Mouse (Mus musculus) neural tube, embryonic 13.5 days (tissue): Measurements from ENCODE around the gene Grm4. TPM values are rescaled to one million over a fixed set of nuclear protein-coding genes. Genes with fewer than 3 reads are reported as not detected.

Experiments used
- ATAC-seq: fragments of 200-750 bp; cut with Nextera tagmentation; 2 replicates; pipeline ENCODE4 v1.8.0; 2017; ENCODE audit warnings: low read depth, mild to moderate bottlenecking, moderate TSS enrichment, moderate library complexity
- H3K27ac ChIP-seq: fragments of 300-500 bp; sonication (generic); replicated peaks from 2 replicates; pipeline ENCODE4 v1.5.1; 2015; ENCODE audit warnings: moderate library complexity, mild to moderate bottlenecking, inconsistent platforms
- H3K27me3 ChIP-seq: fragments of 300-500 bp; sonication (generic); 2 replicates; pipeline ENCODE4 v1.6.1; 2015; ENCODE audit warnings: mild to moderate bottlenecking, inconsistent platforms
- H3K36me3 ChIP-seq: fragments of 300-500 bp; sonication (generic); 2 replicates; pipeline ENCODE4 v1.6.1; 2015; ENCODE audit warnings: mild to moderate bottlenecking, inconsistent platforms
- H3K4me1 ChIP-seq: fragments of 300-500 bp; sonication (generic); replicated peaks from 2 replicates; pipeline ENCODE4 v1.6.1; 2015; ENCODE audit warnings: inconsistent platforms
- H3K4me2 ChIP-seq: fragments of 300-500 bp; sonication (generic); 2 replicates; pipeline ENCODE4 v1.6.1; 2015; ENCODE audit warnings: inconsistent platforms, mild to moderate bottlenecking, moderate library complexity
- H3K4me3 ChIP-seq: fragments of 300-500 bp; sonication (generic); 2 replicates; pipeline ENCODE4 v1.5.1; 2015; ENCODE audit warnings: mild to moderate bottlenecking, inconsistent platforms
- H3K9ac ChIP-seq: fragments of 300-500 bp; sonication (generic); 2 replicates; pipeline ENCODE4 v1.6.1; 2015; ENCODE audit warnings: moderate library complexity, mild to moderate bottlenecking, inconsistent platforms
- H3K9me3 ChIP-seq: fragments of 300-500 bp; sonication (generic); 2 replicates; pipeline ENCODE4 v1.6.1; 2016; ENCODE audit warnings: inconsistent platforms
- WGBS: fragments of 180-500 bp; shearing (Covaris S2); methylation state at CpG from one replicate; pipeline ENCODE4 v1.1.7; 2015; 5-methylcytosine and 5-hydroxymethylcytosine counted together
- polyA plus RNA-seq: library from polyadenylated mRNA; unstranded; fragments of >200 nt; fragmentation: Nextera tagmentation; extraction: Ambion mirVana; gene quantifications from 2 replicates; pipeline ENCODE4 v1.2.1, GENCODE M21; 2015

The Grm4 gene
- polyA plus RNA-seq, 1 experiment from 2014 or later = 3.5 TPM

- Histone ChIP-seq H3K4me3 (no peak overlapping the region), H3K9ac (no peak overlapping the region), H3K36me3 (no peaks in the 10 kb centered on the region), H3K9me3 (no peaks in the 10 kb centered on the region), H3K27me3 (peaks cover 66% of the 10 kb centered on the region), H3K4me1 (peaks cover 34% of the 10 kb centered on the region), H3K4me2 (no peak overlapping the region), H3K27ac (no peak overlapping the region)
- ATAC-seq = no peak
- WGBS = 23% methylated on average over 9 of the region's 9 CpGs
Measured at GRCm38 (mm10) chr17:27518296-27518695, 2.9 kb downstream of the Grm4 start.

GRCm38 (mm10) chr17:27513916-27514762 is 7.1 kb downstream of the Grm4 start:
- Histone ChIP-seq H3K36me3 (no peaks in the 10 kb centered on the region), H3K4me3 (peak overlapping the region; percentile 59), H3K27me3 (peaks cover 69% of the 10 kb centered on the region), H3K9ac (peak overlapping the region; percentile 83; the same call in 1 of the 2 replicates), H3K4me2 (peak overlapping the region; percentile 93), H3K27ac (no peak overlapping the region), H3K9me3 (no peaks in the 10 kb centered on the region), H3K4me1 (peaks cover 48% of the 10 kb centered on the region)
- peak; percentile 44 for ATAC-seq
- WGBS = 32% methylated on average over 27 of the region's 27 CpGs

GRCm38 (mm10) chr17:27513279-27513915 is 7.8 kb downstream of the Grm4 start:
- peak; percentile 40; the same call in 1 of the 2 replicates for ATAC-seq
- Histone ChIP-seq H3K9ac (peak overlapping the region; percentile 83), H3K4me2 (peak overlapping the region; percentile 93), H3K4me3 (peak overlapping the region; percentile 59), H3K27me3 (peaks cover 70% of the 10 kb centered on the region), H3K27ac (0 out of 2 replicates have a peak overlapping the region, but pooled peaks have one; percentile 13), H3K4me1 (peaks cover 42% of the 10 kb centered on the region), H3K9me3 (no peaks in the 10 kb centered on the region), H3K36me3 (no peaks in the 10 kb centered on the region)
- 1% methylated on average over 49 of the region's 66 CpGs for WGBS

- H3K4me1 ChIP-seq = peaks cover 37% of the 10 kb centered on the region
- peak overlapping the region; percentile 93 for H3K4me2 ChIP-seq
- H3K27me3 ChIP-seq = peaks cover 76% of the 10 kb centered on the region
- under 1% methylated on average over 77 of the region's 78 CpGs for WGBS
- H3K9me3 ChIP-seq = no peaks in the 10 kb centered on the region
- ATAC-seq = peak; percentile 7; the same call in 1 of the 2 replicates
- H3K9ac ChIP-seq = peak overlapping the region; percentile 83
- peak overlapping the region; percentile 59 for H3K4me3 ChIP-seq
- no peaks in the 10 kb centered on the region for H3K36me3 ChIP-seq
- peak overlapping the region; percentile 42; the same call in 1 of the 2 replicates for H3K27ac ChIP-seq
Measured at GRCm38 (mm10) chr17:27512619-27513161, 8.5 kb downstream of the Grm4 start.

GRCm38 (mm10) chr17:27511865-27512618 is 9.2 kb downstream of the Grm4 start:
- H3K4me3 ChIP-seq = peak overlapping the region; percentile 59
- WGBS = 1% methylated on average over 64 of the region's 64 CpGs
- H3K4me1 ChIP-seq = peaks cover 39% of the 10 kb centered on the region
- H3K9ac ChIP-seq = peak overlapping the region; percentile 83
- H3K4me2 ChIP-seq = peak overlapping the region; percentile 93
- peak overlapping the region; percentile 42; the same call in 1 of the 2 replicates for H3K27ac ChIP-seq
- H3K9me3 ChIP-seq = no peaks in the 10 kb centered on the region
- peaks cover 74% of the 10 kb centered on the region for H3K27me3 ChIP-seq
- peak; percentile 16 for ATAC-seq
- no peaks in the 10 kb centered on the region for H3K36me3 ChIP-seq

GRCm38 (mm10) chr17:27511125-27511735 is 10.0 kb downstream of the Grm4 start:
- Histone ChIP-seq H3K36me3 (no peaks in the 10 kb centered on the region), H3K27me3 (peaks cover 75% of the 10 kb centered on the region), H3K4me3 (peak overlapping the region; percentile 59), H3K9me3 (no peaks in the 10 kb centered on the region), H3K9ac (peak overlapping the region; percentile 83; the same call in 1 of the 2 replicates), H3K4me1 (peaks cover 43% of the 10 kb centered on the region), H3K4me2 (peak overlapping the region; percentile 93), H3K27ac (no peak overlapping the region)
- ATAC-seq = no peak
- 97% methylated on average over 7 of the region's 7 CpGs for WGBS

GRCm38 (mm10) chr17:27510258-27511124 is 10.7 kb downstream of the Grm4 start:
- ATAC-seq = no peak
- H3K4me1 ChIP-seq = peaks cover 50% of the 10 kb centered on the region
- H3K4me3 ChIP-seq = no peak overlapping the region
- no peaks in the 10 kb centered on the region for H3K9me3 ChIP-seq
- no peak overlapping the region for H3K27ac ChIP-seq
- 46% methylated on average over 9 of the region's 9 CpGs for WGBS
- H3K4me2 ChIP-seq = no peak overlapping the region; the same call in 1 of the 2 replicates
- H3K36me3 ChIP-seq = no peaks in the 10 kb centered on the region
- peak overlapping the region; percentile 41; the same call in 1 of the 2 replicates for H3K9ac ChIP-seq
- H3K27me3 ChIP-seq = peaks cover 69% of the 10 kb centered on the region

- Histone ChIP-seq H3K4me1 (peaks cover 64% of the 10 kb centered on the region), H3K4me2 (no peak overlapping the region), H3K27me3 (peaks cover 56% of the 10 kb centered on the region), H3K36me3 (no peaks in the 10 kb centered on the region), H3K4me3 (no peak overlapping the region), H3K9ac (no peak overlapping the region), H3K27ac (no peak overlapping the region), H3K9me3 (no peaks in the 10 kb centered on the region)
- whole genome bisulfite sequencing = 84% methylated on average over 5 of the region's 5 CpGs
- no peak for ATAC-seq
Measured at GRCm38 (mm10) chr17:27509056-27509455, 12.1 kb downstream of the Grm4 start.

- H3K4me1 ChIP-seq = peaks cover 64% of the 10 kb centered on the region
- no peaks in the 10 kb centered on the region for H3K36me3 ChIP-seq
- no peak for ATAC-seq
- 70% methylated on average over 5 of the region's 5 CpGs for WGBS
- H3K4me2 ChIP-seq = no peak overlapping the region
- no peak overlapping the region for H3K4me3 ChIP-seq
- H3K27ac ChIP-seq = no peak overlapping the region
- peaks cover 51% of the 10 kb centered on the region for H3K27me3 ChIP-seq
- H3K9ac ChIP-seq = no peak overlapping the region
- H3K9me3 ChIP-seq = no peaks in the 10 kb centered on the region
Measured at GRCm38 (mm10) chr17:27508513-27508912, 12.7 kb downstream of the Grm4 start.

GRCm38 (mm10) chr17:27508002-27508401 is 13.2 kb downstream of the Grm4 start:
- WGBS = 55% methylated on average over 12 of the region's 12 CpGs
- peaks cover 51% of the 10 kb centered on the region for H3K27me3 ChIP-seq
- H3K4me3 ChIP-seq = no peak overlapping the region
- peaks cover 65% of the 10 kb centered on the region for H3K4me1 ChIP-seq
- no peak overlapping the region for H3K27ac ChIP-seq
- no peak for ATAC-seq
- no peak overlapping the region for H3K9ac ChIP-seq
- H3K36me3 ChIP-seq = no peaks in the 10 kb centered on the region
- H3K4me2 ChIP-seq = no peak overlapping the region
- no peaks in the 10 kb centered on the region for H3K9me3 ChIP-seq
